Mouse (Mus musculus) E14TG2a.4 (cell line): ENCODE data around the gene Nop53.

Experiments used
- CTCF ChIP-seq: conservative IDR thresholded peaks from 2 replicates; pipeline ENCODE4 v1.5.1; 2014; ENCODE audit warnings: low read length
- NANOG ChIP-seq: IDR thresholded peaks from 2 replicates; pipeline ENCODE4 v1.6.1; 2014; ENCODE audit warnings: borderline replicate concordance, low read length, mixed read lengths
- POU5F1 ChIP-seq: IDR thresholded peaks from 2 replicates; pipeline ENCODE4 v1.6.1; 2014; ENCODE audit warnings: low read length, borderline replicate concordance

GRCm38 (mm10) chr7:15961239-15961638, 15.4 kb upstream of the Nop53 start:
- TF ChIP-seq CTCF: no peak
- no peak for TF ChIP-seq NANOG
- TF ChIP-seq POU5F1: no peak
